Mouse (Mus musculus) adrenal gland, adult 8-10 months (tissue): ENCODE measurements around the gene Dhfr. TPM values are rescaled to one million over a fixed set of nuclear protein-coding genes. Genes with fewer than 3 reads are reported as not detected.
A peak's percentile ranks its signal among the peaks of the same experiment; 100 is the strongest.

Experiments
- DNase-seq: peaks from one replicate; pipeline ENCODE4 v3.0.0; 2022
- total RNA-seq, 4 experiments: library from RNA; stranded (reverse); gene quantifications; 2 replicates each; pipeline ENCODE4 v1.2.4; 2022

Gene Dhfr
- total RNA-seq, 4 experiments from 2014 or later: 3.3 to 3.6 (median 3.4) TPM

DNA sequence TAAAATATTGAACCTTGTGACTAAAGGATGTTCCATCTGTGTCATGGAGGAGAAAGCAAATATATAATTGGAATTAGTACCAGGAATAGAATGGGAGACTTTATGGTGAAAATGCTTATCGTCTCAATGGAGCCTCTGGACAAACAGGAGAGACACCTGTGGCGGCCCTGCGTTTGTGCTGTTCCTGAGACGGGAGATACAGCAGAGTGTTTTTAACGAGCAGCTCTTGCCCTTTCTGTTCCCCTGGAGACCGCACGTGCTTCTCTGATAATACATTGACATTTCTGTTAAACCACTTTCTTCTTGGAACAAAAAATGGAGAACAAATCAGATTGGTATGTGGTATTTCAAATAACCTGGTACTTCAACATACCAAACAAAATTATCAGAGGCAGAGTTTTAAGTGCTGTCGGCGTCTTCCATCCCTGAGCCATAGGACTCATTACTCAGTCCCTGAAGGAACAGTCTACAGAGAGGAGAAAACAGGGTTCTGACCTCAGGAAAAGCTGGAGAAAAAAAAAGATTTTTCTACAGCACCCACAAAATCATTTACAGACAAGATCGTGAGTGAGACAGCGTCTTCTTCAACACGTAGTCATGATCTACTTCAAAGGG lies 38.6 kb downstream of the Dhfr start:
- no peak for DNase-seq

DNA sequence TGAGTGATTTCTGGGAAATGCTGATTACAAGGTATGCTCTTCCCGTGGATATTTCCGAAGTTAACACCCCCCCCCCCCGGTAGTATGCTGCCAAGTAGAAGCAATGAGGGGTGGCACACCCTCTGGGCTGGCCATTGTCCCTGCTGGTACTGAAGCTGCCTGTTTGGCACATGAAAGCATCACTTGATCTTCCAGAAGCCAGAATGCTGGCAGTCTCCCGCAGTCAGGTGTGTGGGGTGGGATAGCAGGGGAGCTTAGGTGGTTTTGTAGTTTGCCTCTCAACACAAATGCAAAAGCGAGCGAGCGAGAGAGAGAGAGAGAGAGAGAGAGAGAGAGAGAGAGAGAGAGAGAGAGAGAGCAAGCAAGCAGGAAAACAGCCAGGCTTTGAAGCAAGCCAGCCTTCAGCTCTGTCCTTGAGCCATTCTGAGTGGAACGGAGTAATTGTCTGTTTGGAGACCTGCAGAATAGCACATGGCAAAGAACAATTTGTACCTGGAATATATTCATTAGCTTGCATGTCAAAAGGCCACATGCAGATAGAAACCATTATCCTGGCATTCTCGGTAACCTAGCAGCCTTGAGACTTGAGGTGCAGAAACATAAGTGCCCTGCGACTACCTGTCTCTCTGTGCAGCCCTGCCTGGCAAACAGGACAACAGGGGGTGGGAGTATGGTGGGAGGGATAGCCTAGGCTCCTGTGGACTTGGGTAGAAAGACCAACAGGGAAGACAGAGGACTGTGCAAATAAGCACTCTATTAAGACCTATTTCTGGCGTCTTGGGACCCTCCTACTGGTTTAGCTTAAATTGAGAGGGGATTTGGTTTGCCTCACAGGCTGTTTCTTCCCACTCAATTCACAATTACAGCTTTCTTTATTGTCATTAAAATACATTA lies 44.2 kb downstream of the Dhfr start:
- no peak for DNase-seq

GRCm38 (mm10) chr13:92402063-92402462 lies 47.5 kb downstream of the Dhfr start:
- no peak for DNase-seq

DNA sequence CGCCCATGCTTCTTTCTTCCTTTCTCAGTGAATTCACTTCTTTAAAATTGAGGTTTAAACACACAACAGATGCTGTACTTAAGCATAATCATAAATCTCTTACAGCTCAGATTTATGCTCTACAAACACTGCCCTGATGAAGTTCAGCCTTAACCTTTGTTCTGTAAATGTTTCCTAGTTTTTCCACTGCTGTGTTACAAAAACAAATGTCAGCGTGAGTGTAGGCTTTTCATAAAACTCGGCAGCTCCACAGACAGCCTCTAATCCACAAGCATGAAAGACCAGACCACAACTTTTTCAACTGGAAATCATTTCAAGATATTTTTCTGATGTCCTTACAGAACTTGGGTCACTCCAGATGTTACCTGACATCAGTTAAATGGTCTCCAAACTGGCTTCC lies 49.0 kb downstream of the Dhfr start:
- DNase-seq: no peak

DNA sequence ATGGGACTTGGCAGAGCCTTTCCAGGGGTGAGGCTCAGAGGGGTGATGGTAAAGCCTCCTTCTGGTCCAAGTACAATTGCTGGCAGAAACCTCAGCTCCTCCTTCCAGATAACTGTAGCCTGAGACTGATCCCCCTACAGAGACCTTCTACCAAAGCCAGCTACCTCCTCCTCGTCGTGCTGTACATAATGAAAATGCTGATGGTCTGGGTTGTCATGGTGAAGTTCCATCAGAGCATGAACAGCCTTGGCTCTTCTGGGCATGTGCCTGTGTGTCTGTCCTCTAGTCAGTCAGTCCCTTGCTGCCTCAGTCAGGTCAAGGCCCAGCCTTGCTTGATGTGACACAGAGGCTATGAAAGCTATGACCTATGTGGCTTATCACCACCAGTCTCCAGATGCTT lies 56.0 kb downstream of the Dhfr start:
- peak; percentile 52 for DNase-seq

- DNase-seq: no peak
Measured at GRCm38 (mm10) chr13:92419630-92420029, 65.1 kb downstream of the Dhfr start.

DNA sequence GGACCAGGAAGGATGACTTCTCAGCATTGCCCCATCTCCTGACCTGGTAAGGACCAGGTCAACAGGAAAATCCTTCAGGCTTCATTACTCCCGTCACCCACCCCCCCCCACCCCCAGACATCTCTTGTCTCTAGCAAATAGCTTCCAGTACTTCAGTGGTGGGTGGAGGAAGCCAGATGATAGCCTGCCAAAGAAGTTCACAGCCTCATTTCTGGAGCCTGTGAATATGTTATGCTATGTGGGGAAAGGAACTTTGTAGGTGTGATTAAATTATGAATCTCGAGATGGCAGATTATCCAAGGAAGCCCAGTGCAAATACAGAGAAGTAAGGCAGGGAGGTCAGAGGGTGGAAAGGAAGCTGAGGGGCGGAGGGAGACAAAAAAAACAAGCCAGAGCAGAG lies 69.2 kb downstream of the Dhfr start:
- DNase-seq: no peak

GRCm38 (mm10) chr13:92425758-92426264 lies 71.3 kb downstream of the Dhfr start, which contains the start of gene Ankrd34b:
Ankrd34b (plus strand) TSS chr13:92425896.
- no peak for DNase-seq

DNA sequence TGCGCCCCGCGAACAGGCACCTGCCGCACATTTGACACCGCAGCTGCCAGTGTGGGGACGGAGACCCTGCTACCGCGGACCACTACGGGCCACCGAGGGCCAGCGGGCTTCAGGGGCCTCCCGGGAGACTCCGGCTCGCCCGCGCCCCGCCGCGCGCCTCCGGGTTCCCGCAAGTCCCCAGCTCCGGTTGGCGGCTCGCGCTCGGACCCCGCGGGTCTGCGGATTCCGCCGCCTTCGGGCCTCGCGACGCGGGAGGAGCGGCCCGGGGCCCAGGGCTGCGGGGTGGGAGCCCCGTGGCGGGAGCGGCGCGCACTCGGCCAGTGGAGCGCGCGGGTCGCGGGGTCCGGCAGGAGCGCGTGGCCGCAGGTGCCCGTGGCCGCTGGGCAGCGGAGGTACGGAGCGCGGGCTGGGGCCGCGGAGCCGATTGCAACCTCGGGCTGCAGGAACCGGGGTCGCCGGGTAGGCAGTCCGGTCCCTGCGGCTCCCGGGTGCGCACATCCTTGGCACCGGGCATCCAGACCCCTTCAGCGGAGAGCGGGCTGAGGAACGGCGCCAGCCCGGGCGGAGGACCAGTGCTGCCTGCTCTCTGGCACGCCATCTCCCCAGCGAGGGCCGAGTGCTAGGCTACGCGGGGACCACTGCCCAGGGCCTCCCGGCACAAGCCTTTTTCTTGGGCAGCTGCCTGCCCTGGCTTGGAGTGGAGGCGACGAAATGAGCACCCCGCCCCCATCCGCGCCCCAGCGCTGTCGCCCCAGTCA lies 71.9 kb downstream of the Dhfr start:
- DNase-seq: no peak

GRCm38 (mm10) chr13:92427351-92427855 lies 72.9 kb downstream of the Dhfr start:
- no peak for DNase-seq

Other genes with a start within 250 kb of the Dhfr start
- gene Rasgrf2, start 223.1 kb upstream of the Dhfr start, total RNA-seq: 1 to 10 TPM; 3.0 to 7.2 (median 4.7) TPM
- not detected for gene Gm20379, start 48.7 kb upstream of the Dhfr start, total RNA-seq
- 10 to 100 TPM; 21.4 to 29.9 (median 26.2) TPM for gene Msh3, start 277 bp downstream of the Dhfr start, total RNA-seq
- gene Ankrd34b, start 71.2 kb downstream of the Dhfr start, total RNA-seq: 1 to 10 TPM in 2 of 4 experiments, under 1 TPM in 2; 0.64 to 1.2 (median 1.1) TPM
- 1 to 10 TPM; 4.2 to 9.2 (median 7.1) TPM for gene Fam151b, start 129.3 kb downstream of the Dhfr start, total RNA-seq
- 10 to 100 TPM; 23.9 to 39.6 (median 30.0) TPM for gene Zfyve16, start 176.1 kb downstream of the Dhfr start, total RNA-seq
- not detected for gene Spz1, start 221.4 kb downstream of the Dhfr start, total RNA-seq